Mouse (Mus musculus) stomach, postnatal 0 days (tissue): ENCODE data around the gene Plppr3.

ENCODE experiments used
- CTCF ChIP-seq: IDR thresholded peaks from 2 replicates; pipeline ENCODE4 v1.5.1; 2016; ENCODE audit warnings: antibody characterized with exemption, low read depth, mild to moderate bottlenecking, moderate library complexity
- EP300 ChIP-seq: optimal IDR thresholded peaks from 2 replicates; pipeline ENCODE3; 2016; ENCODE audit warnings: antibody characterized with exemption

- no peak for TF ChIP-seq CTCF
- TF ChIP-seq EP300: no peak
Measured at GRCm38 (mm10) chr10:79920958-79921535, 46.6 kb upstream of the Plppr3 start, which contains the start of gene R3hdm4.
